Mouse (Mus musculus) MEL (cell line): Measurements from ENCODE around the gene Fam155a.

ENCODE experiments used
- CHD1 ChIP-seq: IDR thresholded peaks from 2 replicates; pipeline ENCODE4 v1.6.1; 2012; ENCODE audit warnings: low read depth, mild to moderate bottlenecking, inconsistent platforms, low read length, improper control_type of control experiment
- CHD2 ChIP-seq: IDR thresholded peaks from 2 replicates; pipeline ENCODE4 v1.6.1; 2011; ENCODE audit warnings: low read length, improper control_type of control experiment
- CTCF ChIP-seq, 3 experiments: IDR thresholded peaks in 2 of 3; conservative IDR thresholded peaks in 1 of 3; 2 replicates each; pipeline ENCODE4 v1.5.1; 2011 to 2012; ENCODE audit warnings: low read length in 3 of 3, low read depth in 2 of 3, mild to moderate bottlenecking in 2 of 3, improper control_type of control experiment in 1 of 3, inconsistent platforms in 1 of 3, mixed read lengths in 1 of 3, moderate library complexity in 1 of 3; ENCODE audit not compliant: control insufficient read depth in 1 of 3, insufficient read depth in 1 of 3, poor library complexity in 1 of 3, severe bottlenecking in 1 of 3
- JUND ChIP-seq: IDR thresholded peaks from 2 replicates; pipeline ENCODE4 v1.6.1; 2011; ENCODE audit warnings: low read depth, mild to moderate bottlenecking, improper control_type of control experiment, low read length
- MEF2A ChIP-seq: IDR thresholded peaks from 2 replicates; pipeline ENCODE4 v1.6.1; 2014; ENCODE audit warnings: low read depth, mild to moderate bottlenecking, inconsistent platforms, low read length, improper control_type of control experiment; ENCODE audit not compliant: poor library complexity, insufficient replicate concordance, severe bottlenecking; ENCODE audit errors: extremely low read depth
- MXI1 ChIP-seq: IDR thresholded peaks from 2 replicates; pipeline ENCODE4 v1.6.1; 2011; ENCODE audit warnings: mild to moderate bottlenecking, low read depth, low read length, improper control_type of control experiment
- NRF1 ChIP-seq: IDR thresholded peaks from 2 replicates; pipeline ENCODE4 v1.6.1; 2014; ENCODE audit warnings: low read depth, mild to moderate bottlenecking, inconsistent platforms, low read length, improper control_type of control experiment, moderate library complexity; ENCODE audit not compliant: poor library complexity, insufficient read depth, severe bottlenecking
- POLR2A ChIP-seq, 2 experiments: IDR thresholded peaks; 2 replicates each; pipeline ENCODE4 v1.6.1; 2011 to 2012; ENCODE audit warnings: low read length in 2 of 2, mild to moderate bottlenecking in 2 of 2, control low read depth in 1 of 2, improper control_type of control experiment in 1 of 2, low read depth in 1 of 2, moderate library complexity in 1 of 2; ENCODE audit not compliant: control insufficient read depth in 1 of 2, insufficient read depth in 1 of 2, poor library complexity in 1 of 2

- TF ChIP-seq CHD2, result no peak
- TF ChIP-seq MXI1, result no peak
- TF ChIP-seq POLR2A (IDR thresholded peaks at IDR 0.05; ENCODE audit: control insufficient read depth in 1 of 2, insufficient read depth in 1 of 2, low read depth in 1 of 2, low read length in 2 of 2, poor library complexity in 1 of 2), result no peak
- no peak for TF ChIP-seq CTCF (IDR thresholded peaks at IDR 0.05 in 2 of 3, conservative IDR thresholded peaks at IDR 0.05 in 1 of 3; ENCODE audit: control insufficient read depth in 1 of 3, insufficient read depth in 1 of 3, low read depth in 2 of 3, low read length in 3 of 3, poor library complexity in 1 of 3, severe bottlenecking in 1 of 3)
- no peak for TF ChIP-seq NRF1
- no peak for TF ChIP-seq JUND
- no peak for TF ChIP-seq CHD1
- no peak for TF ChIP-seq MEF2A
Measured at GRCm38 (mm10) chr8:9482565-9482964, 288.4 kb downstream of the Fam155a start.
